Mouse (Mus musculus): ENCODE measurements around the gene Impdh1. TPM values are rescaled to one million over a fixed set of nuclear protein-coding genes. Genes with fewer than 3 reads are reported as not detected.

Impdh1 gene
- polyA plus RNA-seq, 1 experiment from 2014 or later, result 71.7 TPM

GRCm38 (mm10) chr6:29211146-29211545 lies 5.0 kb downstream of the Impdh1 start:
- Histone ChIP-seq H3K4me1 (replicated peaks) (peaks cover 50% of the 10 kb centered on the region), H3K4me2 (peak overlapping the region; percentile 61), H3K9me3 (no peaks in the 10 kb centered on the region), H3K27ac (replicated peaks) (peak overlapping the region; percentile 74), H3K36me3 (peaks cover 8% of the 10 kb centered on the region), H3K9ac (peak overlapping the region; percentile 76), H3K4me3 (peak overlapping the region; percentile 63), H3K27me3 (peaks cover 4% of the 10 kb centered on the region)
- ATAC-seq (ENCODE audit: low FRiP score, low read depth), result no peak
- WGBS, result 30% methylated on average over 7 of the region's 7 CpGs

GRCm38 (mm10) chr6:29210231-29210936 lies 5.8 kb downstream of the Impdh1 start:
- peaks cover 4% of the 10 kb centered on the region for H3K27me3 ChIP-seq
- no peak overlapping the region for H3K27ac ChIP-seq (replicated peaks)
- peaks cover 49% of the 10 kb centered on the region for H3K4me1 ChIP-seq (replicated peaks)
- no peaks in the 10 kb centered on the region for H3K9me3 ChIP-seq
- no peak overlapping the region for H3K9ac ChIP-seq
- ATAC-seq (ENCODE audit: low FRiP score, low read depth), result no peak
- H3K36me3 ChIP-seq, result peaks cover 14% of the 10 kb centered on the region
- peak overlapping the region; percentile 61 for H3K4me2 ChIP-seq
- H3K4me3 ChIP-seq, result no peak overlapping the region
- WGBS, result 82% methylated on average over 9 of the region's 9 CpGs

- H3K27me3 ChIP-seq, result no peaks in the 10 kb centered on the region
- H3K4me2 ChIP-seq, result no peak overlapping the region
- H3K4me1 ChIP-seq (replicated peaks), result peaks cover 36% of the 10 kb centered on the region
- H3K9me3 ChIP-seq, result no peaks in the 10 kb centered on the region
- peaks cover 22% of the 10 kb centered on the region for H3K36me3 ChIP-seq
- no peak for ATAC-seq (ENCODE audit: low FRiP score, low read depth)
- H3K4me3 ChIP-seq, result no peak overlapping the region
- no peak overlapping the region for H3K9ac ChIP-seq
- 86% methylated on average over 5 of the region's 5 CpGs for WGBS
- H3K27ac ChIP-seq (replicated peaks), result no peak overlapping the region
These were observed 8.0 kb downstream of the Impdh1 start for GRCm38 (mm10) chr6:29208178-29208577.

GRCm38 (mm10) chr6:29207017-29207416 lies 9.1 kb downstream of the Impdh1 start:
- Histone ChIP-seq H3K27me3 (no peaks in the 10 kb centered on the region), H3K27ac (replicated peaks) (no peak overlapping the region), H3K4me2 (no peak overlapping the region), H3K4me1 (replicated peaks) (peaks cover 29% of the 10 kb centered on the region), H3K4me3 (no peak overlapping the region), H3K36me3 (peaks cover 27% of the 10 kb centered on the region), H3K9ac (no peak overlapping the region), H3K9me3 (no peaks in the 10 kb centered on the region)
- ATAC-seq (ENCODE audit: low FRiP score, low read depth), result no peak
- 87% methylated on average over 5 of the region's 5 CpGs for WGBS

- no peak for ATAC-seq (ENCODE audit: low FRiP score, low read depth)
- H3K4me1 ChIP-seq (replicated peaks), result peaks cover 23% of the 10 kb centered on the region
- H3K27me3 ChIP-seq, result no peaks in the 10 kb centered on the region
- 91% methylated on average over 10 of the region's 10 CpGs for WGBS
- H3K4me3 ChIP-seq, result no peak overlapping the region
- peaks cover 31% of the 10 kb centered on the region for H3K36me3 ChIP-seq
- no peaks in the 10 kb centered on the region for H3K9me3 ChIP-seq
- no peak overlapping the region for H3K9ac ChIP-seq
- no peak overlapping the region for H3K27ac ChIP-seq (replicated peaks)
- no peak overlapping the region for H3K4me2 ChIP-seq
These were observed 10.2 kb downstream of the Impdh1 start for GRCm38 (mm10) chr6:29206006-29206405.

- H3K27ac ChIP-seq (replicated peaks), result no peak overlapping the region
- H3K36me3 ChIP-seq, result peaks cover 33% of the 10 kb centered on the region
- peak; percentile 12; the same call in 1 of the 2 replicates for ATAC-seq (ENCODE audit: low FRiP score, low read depth)
- 56% methylated on average over 15 of the region's 15 CpGs for WGBS
- H3K4me1 ChIP-seq (replicated peaks), result peaks cover 15% of the 10 kb centered on the region
- H3K4me2 ChIP-seq, result no peak overlapping the region
- H3K4me3 ChIP-seq, result no peak overlapping the region
- no peaks in the 10 kb centered on the region for H3K9me3 ChIP-seq
- H3K9ac ChIP-seq, result no peak overlapping the region
- no peaks in the 10 kb centered on the region for H3K27me3 ChIP-seq
These were observed 11.1 kb downstream of the Impdh1 start for GRCm38 (mm10) chr6:29204932-29205614.

- Histone ChIP-seq H3K36me3 (peaks cover 33% of the 10 kb centered on the region), H3K27ac (replicated peaks) (no peak overlapping the region), H3K9me3 (no peaks in the 10 kb centered on the region), H3K27me3 (no peaks in the 10 kb centered on the region), H3K9ac (no peak overlapping the region), H3K4me2 (no peak overlapping the region), H3K4me3 (no peak overlapping the region), H3K4me1 (replicated peaks) (0 out of 2 replicates have a peak, but pooled peaks cover 5% of the 10 kb centered on the region)
- WGBS, result 87% methylated on average over 6 of the region's 6 CpGs
- ATAC-seq (ENCODE audit: low FRiP score, low read depth), result no peak
These were observed 12.1 kb downstream of the Impdh1 start for GRCm38 (mm10) chr6:29203861-29204585.

GRCm38 (mm10) chr6:29203096-29203495 lies 13.1 kb downstream of the Impdh1 start:
- Histone ChIP-seq H3K4me3 (no peak overlapping the region), H3K9me3 (no peaks in the 10 kb centered on the region), H3K9ac (no peak overlapping the region), H3K36me3 (peaks cover 33% of the 10 kb centered on the region), H3K4me1 (replicated peaks) (peaks cover 8% of the 10 kb centered on the region), H3K27ac (replicated peaks) (no peak overlapping the region), H3K4me2 (no peak overlapping the region), H3K27me3 (no peaks in the 10 kb centered on the region)
- ATAC-seq (ENCODE audit: low FRiP score, low read depth), result no peak
- WGBS, result 91% methylated on average over 13 of the region's 13 CpGs

GRCm38 (mm10) chr6:29201988-29202387 lies 14.2 kb downstream of the Impdh1 start:
- H3K36me3 ChIP-seq, result peaks cover 31% of the 10 kb centered on the region
- no peak overlapping the region for H3K9ac ChIP-seq
- H3K9me3 ChIP-seq, result no peaks in the 10 kb centered on the region
- no peak for ATAC-seq (ENCODE audit: low FRiP score, low read depth)
- H3K4me2 ChIP-seq, result no peak overlapping the region
- H3K27me3 ChIP-seq, result no peaks in the 10 kb centered on the region
- peaks cover 14% of the 10 kb centered on the region for H3K4me1 ChIP-seq (replicated peaks)
- no peak overlapping the region for H3K4me3 ChIP-seq
- 84% methylated on average over 8 of the region's 8 CpGs for WGBS
- H3K27ac ChIP-seq (replicated peaks), result no peak overlapping the region

GRCm38 (mm10) chr6:29201341-29201740 lies 14.8 kb downstream of the Impdh1 start:
- Histone ChIP-seq H3K4me3 (no peak overlapping the region), H3K4me1 (replicated peaks) (peaks cover 14% of the 10 kb centered on the region), H3K27ac (replicated peaks) (no peak overlapping the region), H3K9me3 (no peaks in the 10 kb centered on the region), H3K9ac (no peak overlapping the region), H3K27me3 (no peaks in the 10 kb centered on the region), H3K4me2 (no peak overlapping the region), H3K36me3 (peaks cover 27% of the 10 kb centered on the region)
- no peak for ATAC-seq (ENCODE audit: low FRiP score, low read depth)
- 94% methylated on average over 5 of the region's 5 CpGs for WGBS

GRCm38 (mm10) chr6:29200496-29200895 lies 15.7 kb downstream of the Impdh1 start:
- Histone ChIP-seq H3K9me3 (no peaks in the 10 kb centered on the region), H3K4me1 (replicated peaks) (peaks cover 14% of the 10 kb centered on the region), H3K27me3 (no peaks in the 10 kb centered on the region), H3K36me3 (peaks cover 19% of the 10 kb centered on the region; the same call in 1 of the 2 replicates), H3K27ac (replicated peaks) (no peak overlapping the region), H3K4me2 (no peak overlapping the region), H3K9ac (no peak overlapping the region), H3K4me3 (no peak overlapping the region)
- WGBS, result 63% methylated on average over 3 of the region's 3 CpGs
- ATAC-seq (ENCODE audit: low FRiP score, low read depth), result no peak
